Mouse (Mus musculus) liver, postnatal 0 days (tissue): ENCODE measurements around the gene Depdc7. TPM values are rescaled to one million over a fixed set of nuclear protein-coding genes. Genes with fewer than 3 reads are reported as not detected.
A peak's percentile ranks its signal among the peaks of the same experiment; 100 is the strongest.

Source experiments
- ATAC-seq: fragments of 200-750 bp; cut with Nextera tagmentation; 2 replicates; pipeline ENCODE4 v1.8.0; 2017; ENCODE audit warnings: mild to moderate bottlenecking, moderate library complexity
- DNase-seq: peaks from one replicate; pipeline ENCODE4 v3.0.0-alpha.2; 2016
- H3K27ac ChIP-seq: fragments of 300-500 bp; sonication (generic); 2 replicates; pipeline ENCODE4 v1.5.1; 2014; ENCODE audit warnings: antibody characterized with exemption, moderate library complexity, mild to moderate bottlenecking, low read depth
- H3K27me3 ChIP-seq: fragments of 300-500 bp; sonication (generic); 2 replicates; pipeline ENCODE4 v1.6.1; 2014; ENCODE audit warnings: low read length, control low read depth, mixed read lengths; ENCODE audit not compliant: insufficient read depth
- H3K36me3 ChIP-seq: fragments of 300-500 bp; sonication (generic); replicated peaks from 2 replicates; pipeline ENCODE4 v1.6.1; 2014; ENCODE audit warnings: mild to moderate bottlenecking, control low read depth, low read length, moderate library complexity, mixed read lengths; ENCODE audit not compliant: insufficient read depth
- H3K4me1 ChIP-seq: fragments of 300-500 bp; sonication (generic); 2 replicates; pipeline ENCODE4 v1.6.1; 2014; ENCODE audit warnings: antibody characterized with exemption, mild to moderate bottlenecking, control low read depth; ENCODE audit not compliant: insufficient read depth
- H3K4me2 ChIP-seq: fragments of 300-500 bp; sonication (generic); 2 replicates; pipeline ENCODE4 v1.6.1; 2014; ENCODE audit warnings: low read depth, mild to moderate bottlenecking, low read length, moderate library complexity, mixed read lengths
- H3K4me3 ChIP-seq: fragments of 300-500 bp; sonication (generic); 2 replicates; pipeline ENCODE4 v1.5.1; 2014; ENCODE audit warnings: low read depth, low read length
- H3K9ac ChIP-seq: fragments of 300-500 bp; sonication (generic); replicated peaks from 2 replicates; pipeline ENCODE4 v1.6.1; 2014; ENCODE audit warnings: mild to moderate bottlenecking, moderate library complexity
- H3K9me3 ChIP-seq: fragments of 300-500 bp; sonication (generic); 2 replicates; pipeline ENCODE4 v1.6.1; 2016; ENCODE audit warnings: mild to moderate bottlenecking, control low read depth, low read length, mixed read lengths
- CTCF ChIP-seq: sonication (generic); IDR thresholded peaks from 2 replicates; pipeline ENCODE4 v1.5.1; 2016; ENCODE audit warnings: antibody characterized with exemption, low read depth
- EP300 ChIP-seq: IDR thresholded peaks from 2 replicates; pipeline ENCODE4 v1.6.1; 2016; ENCODE audit warnings: antibody characterized with exemption, low read depth, mild to moderate bottlenecking
- WGBS: fragments of 180-500 bp; shearing (Covaris S2); extraction: QIAGEN DNeasy Blood & Tissue Kit; methylation state at CpG from one replicate; pipeline ENCODE4 v1.1.7; 2014; ENCODE audit not compliant: insufficient replicate concordance; 5-methylcytosine and 5-hydroxymethylcytosine counted together
- polyA plus RNA-seq: library from polyadenylated mRNA; unstranded; fragments of >200 nt; fragmentation: Nextera tagmentation; extraction: Ambion mirVana; gene quantifications from 2 replicates; pipeline ENCODE4 v1.2.1, GENCODE M21; 2015

Gene Depdc7
- polyA plus RNA-seq, 1 experiment from 2014 or later: 20.6 TPM

GRCm38 (mm10) chr2:104746251-104746650, 3.6 kb upstream of the Depdc7 start:
- H3K9ac ChIP-seq: no peak overlapping the region
- H3K4me1 ChIP-seq: no peaks in the 10 kb centered on the region
- H3K27ac ChIP-seq: no peak overlapping the region
- TF ChIP-seq CTCF (no peak), EP300 (no peak)
- WGBS: 56% methylated on average over 8 of the region's 8 CpGs
- H3K27me3 ChIP-seq: peaks cover 6% of the 10 kb centered on the region; the same call in 1 of the 2 replicates
- DNase-seq: peak; percentile 29
- H3K4me3 ChIP-seq: no peak overlapping the region
- ATAC-seq: no peak
- H3K36me3 ChIP-seq: no peaks in the 10 kb centered on the region
- H3K9me3 ChIP-seq: no peaks in the 10 kb centered on the region
- no peak overlapping the region for H3K4me2 ChIP-seq

GRCm38 (mm10) chr2:104743971-104744370, 1.3 kb upstream of the Depdc7 start:
- Histone ChIP-seq H3K27me3 (peaks cover 6% of the 10 kb centered on the region; the same call in 1 of the 2 replicates), H3K4me2 (no peak overlapping the region), H3K4me3 (no peak overlapping the region), H3K27ac (no peak overlapping the region), H3K9ac (no peak overlapping the region), H3K9me3 (no peaks in the 10 kb centered on the region), H3K36me3 (no peaks in the 10 kb centered on the region), H3K4me1 (no peaks in the 10 kb centered on the region)
- DNase-seq (no peak), ATAC-seq (no peak)
- TF ChIP-seq EP300 (no peak), CTCF (no peak)
- WGBS: 61% methylated on average over 5 of the region's 5 CpGs

DNA sequence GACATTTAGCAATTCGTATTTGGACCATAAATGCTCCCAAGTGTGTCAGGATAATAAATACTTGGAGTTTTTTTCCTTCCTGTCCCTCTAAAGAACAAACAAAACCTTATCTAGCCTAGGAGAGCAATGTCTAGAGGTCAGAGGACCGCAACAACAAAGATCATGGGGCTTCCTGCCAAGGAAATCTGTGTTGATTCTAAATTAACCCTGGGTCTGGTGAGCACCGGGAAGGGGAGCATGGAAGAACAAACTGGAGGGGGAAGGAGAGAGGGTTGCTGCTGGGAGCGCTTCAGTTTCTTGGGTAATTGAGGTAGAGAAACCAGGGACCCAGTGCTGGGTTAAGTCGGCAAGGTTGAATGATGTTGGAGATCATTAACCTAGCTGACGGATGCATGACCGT, 482 bp upstream of the Depdc7 start:
- H3K9ac ChIP-seq: peak overlapping the region; percentile 82; the same call in 1 of the 2 replicates
- H3K4me2 ChIP-seq: peak overlapping the region; percentile 77
- DNase-seq (no peak), ATAC-seq (peak; percentile 48)
- H3K4me3 ChIP-seq: peak overlapping the region; percentile 71
- WGBS: 19% methylated on average over 7 of the region's 7 CpGs
- H3K27me3 ChIP-seq: peaks cover 6% of the 10 kb centered on the region; the same call in 1 of the 2 replicates
- no peaks in the 10 kb centered on the region for H3K4me1 ChIP-seq
- TF ChIP-seq EP300 (no peak; the same call in 1 of the 2 replicates), CTCF (no peak)
- peak overlapping the region; percentile 80 for H3K27ac ChIP-seq
- H3K9me3 ChIP-seq: no peaks in the 10 kb centered on the region
- H3K36me3 ChIP-seq: no peaks in the 10 kb centered on the region

GRCm38 (mm10) chr2:104741896-104742740, 560 bp downstream of the Depdc7 start:
- Histone ChIP-seq H3K4me1 (no peaks in the 10 kb centered on the region), H3K4me2 (peak overlapping the region; percentile 77), H3K9me3 (no peaks in the 10 kb centered on the region), H3K36me3 (no peaks in the 10 kb centered on the region), H3K27ac (peak overlapping the region; percentile 84), H3K4me3 (peak overlapping the region; percentile 71), H3K27me3 (peaks cover 6% of the 10 kb centered on the region; the same call in 1 of the 2 replicates), H3K9ac (peak overlapping the region; percentile 82)
- WGBS: 6% methylated on average over 45 of the region's 46 CpGs
- DNase-seq: no peak
- no peak for TF ChIP-seq EP300
- no peak for TF ChIP-seq CTCF
- ATAC-seq: peak; percentile 39

- H3K4me1 ChIP-seq: no peaks in the 10 kb centered on the region
- H3K4me3 ChIP-seq: peak overlapping the region; percentile 71
- peak overlapping the region; percentile 77 for H3K4me2 ChIP-seq
- H3K9me3 ChIP-seq: no peaks in the 10 kb centered on the region
- 54% methylated on average over 7 of the region's 7 CpGs for WGBS
- H3K27me3 ChIP-seq: peaks cover 6% of the 10 kb centered on the region; the same call in 1 of the 2 replicates
- ATAC-seq (no peak), DNase-seq (no peak)
- peak overlapping the region; percentile 82 for H3K9ac ChIP-seq
- no peaks in the 10 kb centered on the region for H3K36me3 ChIP-seq
- H3K27ac ChIP-seq: peak overlapping the region; percentile 39; the same call in 1 of the 2 replicates
- TF ChIP-seq EP300 (no peak), CTCF (no peak)
Measured at GRCm38 (mm10) chr2:104741015-104741758, 1.5 kb downstream of the Depdc7 start.
